Mouse (Mus musculus): ENCODE results near the gene Anpep.

Gene Anpep

GRCm38 (mm10) chr7:79866294-79867000, 5.6 kb upstream of the Anpep start:
- peak; percentile 82 for DNase-seq

DNA sequence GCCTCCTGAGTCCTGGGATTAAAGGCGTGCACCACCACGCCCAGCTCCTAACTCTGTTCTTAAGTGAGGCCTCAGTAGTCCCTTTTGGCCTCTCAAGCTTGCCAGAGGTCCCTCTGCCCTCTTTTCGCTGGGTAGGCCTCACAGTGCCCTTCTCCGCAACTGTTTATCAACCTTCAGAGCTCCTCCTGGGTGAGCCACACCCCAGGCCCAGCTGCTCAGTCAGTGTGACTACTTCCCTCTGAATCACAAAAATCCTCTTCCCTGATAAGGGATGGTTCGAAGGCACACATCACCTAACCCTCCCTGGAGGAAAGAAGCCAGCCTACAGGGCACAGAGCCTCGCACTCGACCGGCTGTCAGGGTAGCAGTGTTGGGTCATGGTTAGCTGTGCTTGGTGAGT, 935 bp upstream of the Anpep start:
- no peak for DNase-seq

DNA sequence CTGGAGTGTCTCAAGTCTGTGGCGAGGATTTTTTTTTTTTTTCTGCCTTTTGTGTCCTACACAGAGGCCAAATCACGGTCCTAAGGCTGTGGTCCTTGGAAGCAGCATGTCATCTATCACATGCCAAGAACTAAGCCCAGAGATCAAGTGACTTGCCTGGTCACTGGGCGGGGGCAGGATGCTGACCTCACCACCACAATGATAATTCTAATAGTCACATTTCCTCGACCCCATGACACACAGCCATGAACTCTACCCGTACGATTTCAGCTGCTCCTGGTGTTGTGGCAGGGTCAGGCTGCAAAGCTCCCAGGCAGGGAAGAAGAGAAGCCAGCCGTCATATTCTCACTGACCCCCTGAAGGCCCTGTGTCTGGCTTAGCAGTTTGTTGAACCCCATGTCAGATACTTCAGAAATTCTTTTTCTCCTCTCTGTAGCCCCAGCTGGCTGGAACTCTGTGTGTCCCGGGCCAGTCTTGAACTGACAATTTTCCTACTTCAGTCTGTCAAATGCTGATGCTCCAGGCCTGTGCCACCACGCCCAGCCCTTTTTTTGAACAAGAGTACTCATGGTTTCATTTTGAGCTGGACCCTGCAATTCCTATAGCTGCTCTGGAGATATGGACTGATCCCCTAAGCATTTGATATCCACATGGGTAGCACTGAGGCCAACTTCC, 1.8 kb downstream of the Anpep start:
- no peak for DNase-seq

- DNase-seq: no peak
Measured at GRCm38 (mm10) chr7:79858202-79858934, 2.5 kb downstream of the Anpep start.

GRCm38 (mm10) chr7:79856305-79856704, 4.6 kb downstream of the Anpep start:
- no peak for DNase-seq

DNA sequence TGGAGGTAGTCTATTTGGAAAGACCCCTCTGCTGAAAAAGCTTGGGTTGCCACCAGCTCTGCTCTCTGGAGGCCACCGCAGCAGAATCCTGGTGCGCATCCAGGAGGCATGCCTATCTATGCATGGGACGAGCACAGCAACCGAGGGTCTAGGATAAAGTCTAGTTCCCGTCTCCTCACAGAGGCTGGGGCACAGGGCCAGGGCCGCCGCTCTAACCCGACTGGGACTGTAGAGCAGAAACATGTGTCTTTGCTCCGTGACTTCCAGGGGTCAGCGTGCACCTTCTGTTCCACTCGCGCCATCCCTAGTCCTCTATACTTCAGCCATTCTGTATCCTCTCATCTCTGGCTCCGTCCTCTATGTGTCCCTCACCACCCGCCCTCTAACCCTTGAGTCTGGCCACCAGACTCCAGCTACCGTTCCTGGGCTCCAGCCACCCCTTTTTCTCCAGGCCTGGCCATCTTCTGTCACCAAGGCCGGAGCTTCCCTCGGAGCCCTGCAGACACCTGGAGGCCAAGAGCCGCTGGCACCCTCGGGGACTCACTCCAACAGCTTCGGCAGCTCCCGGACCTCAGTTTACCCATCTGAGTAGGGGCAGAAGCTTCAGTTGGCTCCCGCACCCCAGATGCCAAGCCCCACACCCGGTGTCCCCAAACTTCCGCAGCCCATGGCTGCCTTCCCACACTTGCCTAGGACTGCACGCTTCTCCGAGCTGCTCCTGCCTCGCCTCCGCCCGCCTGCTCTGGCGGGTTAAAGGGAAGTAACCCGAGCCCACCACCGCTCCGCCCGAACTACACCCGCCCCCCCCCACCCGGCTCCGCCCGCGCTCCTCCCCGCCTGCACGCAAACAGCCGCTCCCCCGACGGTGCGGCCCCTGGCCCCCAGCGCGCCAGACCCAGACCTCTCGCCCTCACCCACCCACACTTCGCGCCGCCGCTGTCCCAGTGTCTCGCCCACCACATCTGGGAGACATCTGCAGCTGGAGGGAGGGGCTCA, 13.1 kb downstream of the Anpep start:
- peak; percentile 55 for DNase-seq

- DNase-seq: no peak
Measured at GRCm38 (mm10) chr7:79846342-79846741, 14.5 kb downstream of the Anpep start.

DNA sequence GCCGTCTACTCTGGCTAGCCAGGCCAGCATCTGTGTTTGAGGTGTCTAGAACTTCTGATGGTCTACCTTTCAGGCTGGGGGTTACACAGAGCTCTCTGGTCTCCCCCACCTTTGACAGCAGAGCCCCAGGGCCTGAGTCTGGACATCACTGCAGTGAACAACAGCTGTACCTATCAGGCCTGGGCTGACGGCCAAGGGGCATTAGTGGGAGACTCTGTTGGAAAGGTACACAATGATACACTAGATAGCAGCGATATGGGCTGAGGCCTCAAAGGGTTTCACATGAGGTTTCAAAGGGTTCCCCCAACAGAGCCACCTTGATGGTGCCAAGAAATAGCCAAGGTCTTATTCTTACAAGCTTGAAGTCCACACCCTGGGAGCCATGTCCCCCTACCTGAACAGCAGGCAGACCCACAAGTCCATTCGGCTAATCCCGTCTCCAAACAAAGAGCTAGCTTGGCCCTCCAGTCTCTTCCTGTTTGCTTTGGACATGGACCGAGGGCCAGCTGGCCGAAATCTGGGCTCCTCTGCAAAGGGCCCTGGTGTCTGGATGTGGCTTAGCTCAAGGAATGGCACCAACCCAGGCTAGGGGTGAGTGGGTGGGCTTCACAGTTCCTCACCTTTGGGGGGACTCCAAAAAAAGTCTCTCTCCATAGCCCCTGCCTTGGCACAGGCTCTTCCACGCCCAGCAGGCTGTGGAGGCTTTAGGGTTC, 16.6 kb downstream of the Anpep start:
- DNase-seq: no peak

GRCm38 (mm10) chr7:79842163-79842562, 18.7 kb downstream of the Anpep start:
- DNase-seq: peak; percentile 85

GRCm38 (mm10) chr7:79837247-79837646, 23.6 kb downstream of the Anpep start:
- peak; percentile 77 for DNase-seq

GRCm38 (mm10) chr7:79835196-79835595, 25.7 kb downstream of the Anpep start:
- DNase-seq: no peak

DNA sequence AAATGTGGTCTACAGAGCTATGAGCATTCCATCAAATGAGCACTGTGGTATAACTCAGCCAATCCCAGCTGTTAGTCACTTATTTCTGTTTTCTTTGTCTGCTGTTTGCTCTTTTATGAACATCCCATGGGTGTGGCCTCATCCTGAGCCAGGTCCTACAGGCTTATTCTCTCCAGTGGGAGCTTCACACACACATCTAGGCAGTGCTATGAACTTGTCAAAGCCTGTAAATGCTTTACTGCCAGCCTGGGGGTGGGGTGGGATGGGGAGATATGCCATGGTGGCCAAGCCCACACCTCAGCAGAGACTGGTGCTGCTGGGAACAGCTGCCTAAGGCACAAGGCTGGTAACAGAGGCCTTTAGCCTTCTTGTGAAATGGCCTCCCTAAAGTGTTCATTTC, 27.9 kb downstream of the Anpep start:
- no peak for DNase-seq

DNA sequence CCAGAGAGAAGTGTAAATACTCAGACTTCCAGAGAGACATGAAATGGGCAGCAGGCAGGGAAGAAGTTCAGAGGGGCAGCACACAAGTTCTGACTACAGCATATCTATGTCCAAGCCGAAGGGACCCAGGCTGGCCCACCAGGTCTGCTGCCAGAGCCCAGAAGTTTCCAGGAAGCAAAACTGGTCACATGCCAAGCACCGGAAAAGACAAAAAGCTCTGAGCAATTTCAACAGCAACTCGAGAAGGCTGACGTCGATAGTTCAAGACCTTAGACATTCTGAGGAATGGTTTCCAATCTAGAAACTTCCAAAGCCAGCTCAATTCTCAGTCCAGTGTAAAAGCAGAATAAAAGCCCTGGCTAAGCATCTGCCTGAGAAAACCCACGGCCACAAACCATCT, 29.3 kb downstream of the Anpep start:
- peak; percentile 65 for DNase-seq

GRCm38 (mm10) chr7:79831145-79831544, 29.7 kb downstream of the Anpep start:
- no peak for DNase-seq

- DNase-seq: peak; percentile 67
Measured at GRCm38 (mm10) chr7:79828341-79828740, 32.5 kb downstream of the Anpep start.

- DNase-seq: no peak
Measured at GRCm38 (mm10) chr7:79822092-79822695, 38.7 kb downstream of the Anpep start.

GRCm38 (mm10) chr7:79819996-79820395, 40.9 kb downstream of the Anpep start:
- DNase-seq: no peak

- DNase-seq: no peak
Measured at GRCm38 (mm10) chr7:79819515-79819914, 41.3 kb downstream of the Anpep start.

GRCm38 (mm10) chr7:79818321-79818720, 42.5 kb downstream of the Anpep start:
- DNase-seq: no peak

GRCm38 (mm10) chr7:79813409-79813808, 47.5 kb downstream of the Anpep start:
- no peak for DNase-seq
